Mouse (Mus musculus) embryonic fibroblast, embryonic 13.5 days (primary cell): ENCODE results near the gene Stx6. TPM values are rescaled to one million over a fixed set of nuclear protein-coding genes. Genes with fewer than 3 reads are reported as not detected.
A peak's percentile ranks its signal among the peaks of the same experiment; 100 is the strongest.
"Not testable (repeated sequence)": the region's sequence is repeated elsewhere in the genome, so short reads cannot be mapped to it uniquely, and the experiment has no call there.

Experiments used
- H3K27ac ChIP-seq: 2 replicates; pipeline ENCODE4 v1.5.1; 2012; ENCODE audit warnings: low read length, control low read depth, inconsistent platforms; ENCODE audit not compliant: insufficient read depth
- H3K4me1 ChIP-seq: 2 replicates; pipeline ENCODE4 v1.6.1; 2011; ENCODE audit warnings: low read length; ENCODE audit not compliant: control insufficient read depth, insufficient read depth
- H3K4me3 ChIP-seq: 2 replicates; pipeline ENCODE4 v1.5.1; 2011; ENCODE audit warnings: mild to moderate bottlenecking, control low read depth, low read length; ENCODE audit not compliant: insufficient read depth
- CTCF ChIP-seq: IDR thresholded peaks from 2 replicates; pipeline ENCODE4 v1.5.1; 2011; ENCODE audit warnings: mild to moderate bottlenecking, control low read depth, low read length, moderate library complexity, borderline replicate concordance; ENCODE audit not compliant: insufficient read depth
- POLR2A ChIP-seq: IDR thresholded peaks from 2 replicates; pipeline ENCODE4 v1.6.1; 2011; ENCODE audit warnings: low read depth, mild to moderate bottlenecking, control low read depth, low read length, moderate library complexity
- polyA plus RNA-seq: library from polyadenylated mRNA; stranded (reverse); fragments of >200 nt; gene quantifications from 2 replicates; pipeline ENCODE4 v1.2.4, GENCODE M21; 2011; ENCODE audit warnings: low read depth; ENCODE audit not compliant: missing spikeins, insufficient read length

Stx6 gene
- polyA plus RNA-seq, 1 experiment: 54.3 TPM

- Histone ChIP-seq H3K4me3 (no peak overlapping the region), H3K27ac (no peak overlapping the region), H3K4me1 (no peaks in the 10 kb centered on the region)
- TF ChIP-seq POLR2A: no peak
- TF ChIP-seq CTCF: no peak
Measured at GRCm38 (mm10) chr1:155153906-155154305, 4.6 kb upstream of the Stx6 start.

GRCm38 (mm10) chr1:155158970-155159484 is 512 bp downstream of the Stx6 start:
- Histone ChIP-seq H3K4me1 (no peaks in the 10 kb centered on the region; the same call in 1 of the 2 replicates), H3K4me3 (peak overlapping the region; percentile 71), H3K27ac (peak overlapping the region; percentile 8)
- TF ChIP-seq CTCF (no peak), POLR2A (0 out of 2 replicates have a peak, but pooled peaks have one; percentile 2)

- TF ChIP-seq POLR2A: no peak
- TF ChIP-seq CTCF: no peak
- Histone ChIP-seq H3K4me3 (no peak overlapping the region), H3K27ac (no peak overlapping the region), H3K4me1 (no peaks in the 10 kb centered on the region)
Measured at GRCm38 (mm10) chr1:155167453-155167852, 8.9 kb downstream of the Stx6 start.

GRCm38 (mm10) chr1:155169935-155170334 is 11.4 kb downstream of the Stx6 start:
- Histone ChIP-seq H3K4me3 (no peak overlapping the region), H3K27ac (no peak overlapping the region), H3K4me1 (no peaks in the 10 kb centered on the region)
- no peak for TF ChIP-seq POLR2A
- no peak for TF ChIP-seq CTCF

- Histone ChIP-seq H3K4me1 (no peaks in the 10 kb centered on the region), H3K4me3 (no peak overlapping the region), H3K27ac (no peak overlapping the region)
- TF ChIP-seq POLR2A: no peak
- TF ChIP-seq CTCF: no peak
Measured at GRCm38 (mm10) chr1:155172895-155173643, 14.6 kb downstream of the Stx6 start.

GRCm38 (mm10) chr1:155173644-155174016 is 15.1 kb downstream of the Stx6 start:
- H3K4me3 ChIP-seq, H3K27ac ChIP-seq, H3K4me1 ChIP-seq: not testable (repeated sequence)

- Histone ChIP-seq H3K4me1 (no peaks in the 10 kb centered on the region), H3K27ac (no peak overlapping the region), H3K4me3 (no peak overlapping the region)
- TF ChIP-seq CTCF (no peak), POLR2A (no peak)
Measured at GRCm38 (mm10) chr1:155174424-155174823, 15.9 kb downstream of the Stx6 start.

- H3K4me1 ChIP-seq: peaks cover 2% of the 10 kb centered on the region; the same call in 1 of the 2 replicates
- TF ChIP-seq CTCF (no peak), POLR2A (no peak)
- H3K27ac ChIP-seq: no peak overlapping the region
- no peak overlapping the region for H3K4me3 ChIP-seq
Measured at GRCm38 (mm10) chr1:155178192-155178924, 19.8 kb downstream of the Stx6 start.

- TF ChIP-seq CTCF (no peak), POLR2A (no peak)
- Histone ChIP-seq H3K4me3 (no peak overlapping the region), H3K27ac (no peak overlapping the region), H3K4me1 (peaks cover 5% of the 10 kb centered on the region; the same call in 1 of the 2 replicates)
Measured at GRCm38 (mm10) chr1:155184191-155184590, 25.7 kb downstream of the Stx6 start.

- H3K4me3 ChIP-seq: no peak overlapping the region
- H3K4me1 ChIP-seq: peaks cover 2% of the 10 kb centered on the region; the same call in 1 of the 2 replicates
- H3K27ac ChIP-seq: no peak overlapping the region
- TF ChIP-seq CTCF (no peak), POLR2A (no peak)
Measured at GRCm38 (mm10) chr1:155188656-155189055, 30.1 kb downstream of the Stx6 start.
